Comparison of ENCODE assay signal across 8 mouse cellular contexts in genomic region chr1:184825093-184825492, GRCm38 (mm10). TPM values are rescaled to one million over a fixed set of nuclear protein-coding genes. Genes with fewer than 3 reads are reported as not detected.
A peak's percentile ranks its signal among the peaks of the same experiment; 100 is the strongest.
DNase-seq lines count a peak whose midpoint lies in the region; ATAC-seq and TF ChIP-seq lines count a peak whose summit lies in the region.

No protein-coding gene starts in this region.

- H3K9me3 ChIP-seq in forebrain, embryonic 12.5 days = no peaks in the 10 kb centered on the region

- peak; percentile 31; the same call in 1 of the 2 replicates for TF ChIP-seq CTCF in cerebellum, adult 2 months (IDR thresholded peaks at IDR 0.05; ENCODE audit: borderline replicate concordance, insufficient read depth, low read depth, low read length)
- TF ChIP-seq CTCF in thymus, adult 2 months (IDR thresholded peaks at IDR 0.05; ENCODE audit: borderline replicate concordance, control insufficient read depth, extremely low read depth, insufficient read depth, low read length, poor library complexity) = no peak

- TF ChIP-seq POLR2A in cerebellum, adult 2 months (IDR thresholded peaks at IDR 0.05; ENCODE audit: borderline replicate concordance, insufficient read depth, low read length) = no peak
- TF ChIP-seq POLR2A in thymus, adult 2 months (IDR thresholded peaks at IDR 0.05; ENCODE audit: control insufficient read depth, extremely low read depth, insufficient read depth, low read length, poor library complexity) = no peak

- H3K4me3 ChIP-seq in cerebellum, adult 2 months (replicated peaks; ENCODE audit: insufficient read depth, low read depth, low read length) = no peak overlapping the region
- no peak overlapping the region for H3K4me3 ChIP-seq in thymus, adult 2 months (ENCODE audit: control insufficient read depth, insufficient read depth, low read length)
- no peak overlapping the region for H3K4me3 ChIP-seq in forebrain, embryonic 12.5 days (replicated peaks)

- 23% methylated on average over 11 of the region's 11 CpGs for WGBS in cerebellum, adult 2 months
- WGBS in thymus, adult 2 months = 43% methylated on average over 11 of the region's 11 CpGs
- WGBS in forebrain, embryonic 12.5 days = 24% methylated on average over 11 of the region's 11 CpGs

- H3K36me3 ChIP-seq in thymus, adult 2 months (ENCODE audit: control insufficient read depth, insufficient read depth, low read length) = peaks cover 8% of the 10 kb centered on the region
- H3K36me3 ChIP-seq in forebrain, embryonic 12.5 days (replicated peaks) = peaks cover 8% of the 10 kb centered on the region
- H3K36me3 ChIP-seq in splenic B cell, adult 2 months (ENCODE audit: control insufficient read depth, insufficient read depth, low read length, poor library complexity, severe bottlenecking) = peaks cover 8% of the 10 kb centered on the region

- no peak overlapping the region for H3K9ac ChIP-seq in forebrain, embryonic 12.5 days

- no peak overlapping the region for H3K27ac ChIP-seq in cerebellum, adult 2 months (ENCODE audit: insufficient read depth, low read length)
- no peak overlapping the region for H3K27ac ChIP-seq in thymus, adult 2 months (ENCODE audit: control insufficient read depth, insufficient read depth, low read length)
- H3K27ac ChIP-seq in forebrain, embryonic 12.5 days = no peak overlapping the region

- no peaks in the 10 kb centered on the region for H3K4me1 ChIP-seq in cerebellum, adult 2 months (ENCODE audit: control insufficient read depth, insufficient read depth, low read length)
- H3K4me1 ChIP-seq in thymus, adult 2 months (replicated peaks; ENCODE audit: control insufficient read depth, insufficient read depth, low read length) = 0 out of 2 replicates have a peak, but pooled peaks cover 2% of the 10 kb centered on the region
- H3K4me1 ChIP-seq in forebrain, embryonic 12.5 days = peaks cover 14% of the 10 kb centered on the region; the same call in 1 of the 2 replicates

- H3K27me3 ChIP-seq in cerebellum, adult 2 months (ENCODE audit: control insufficient read depth, insufficient read depth, low read length) = no peaks in the 10 kb centered on the region
- no peaks in the 10 kb centered on the region for H3K27me3 ChIP-seq in thymus, adult 2 months (ENCODE audit: control insufficient read depth, insufficient read depth, low read length)
- no peaks in the 10 kb centered on the region for H3K27me3 ChIP-seq in forebrain, embryonic 12.5 days
- no peaks in the 10 kb centered on the region for H3K27me3 ChIP-seq in splenic B cell, adult 2 months (ENCODE audit: control insufficient read depth, insufficient read depth, low read length, poor library complexity, severe bottlenecking)

- peak; percentile 54 for ATAC-seq in forebrain, embryonic 12.5 days (ENCODE audit: low FRiP score)
- ATAC-seq in inflammation-experienced regulatory T-cells, adult 6 months = peak; percentile 51

- no peak for DNase-seq in cerebellum, adult 2 months
- no peak for DNase-seq in cerebellum, adult 8-10 months
- peak; percentile 34 for DNase-seq in thymus, postnatal 14 days
- no peak for DNase-seq in thymus, adult 2 months
- DNase-seq in lung, postnatal 14 days = peak; percentile 62
- DNase-seq in splenic B cell, adult 2 months (ENCODE audit: low read depth, low spot score) = peak; percentile 55

- 0 out of 2 replicates have a peak overlapping the region, but pooled peaks have one; percentile 3 for H3K4me2 ChIP-seq in forebrain, embryonic 12.5 days

RNA-seq across cellular contexts. Expression of gene Marc1, which starts 14.0 kb away (rescaled TPM):
- polyA plus RNA-seq in cerebellum, adult 2 months (2012; rRNA removed) = 0.16 TPM in 1 of 2 replicates, not detected in the other
- polyA plus RNA-seq in thymus, adult 2 months (2012; rRNA removed) = 5.2 and 6.2 TPM in 2 replicates
- polyA plus RNA-seq in forebrain, embryonic 12.5 days (2016; fragmentation: Nextera tagmentation; extraction: Ambion mirVana) = 0.11 TPM in 1 of 2 replicates, not detected in the other
- polyA plus RNA-seq in inflammation-experienced regulatory T-cells, adult 6 months (2017; shearing (Covaris generic)) = not detected

RNA-seq across cellular contexts. Expression of gene Marc2, which starts 21.2 kb away (rescaled TPM):
- 64.9 and 76.3 TPM in 2 replicates for polyA plus RNA-seq in cerebellum, adult 2 months (2012; rRNA removed)
- polyA plus RNA-seq in thymus, adult 2 months (2012; rRNA removed) = 76.3 and 87.6 TPM in 2 replicates
- polyA plus RNA-seq in forebrain, embryonic 12.5 days (2016; fragmentation: Nextera tagmentation; extraction: Ambion mirVana) = 89.0 and 98.1 TPM in 2 replicates
- 10 to 100 TPM; 22.0 to 38.0 (median 29.2) TPM for polyA plus RNA-seq in inflammation-experienced regulatory T-cells, adult 6 months (2017; shearing (Covaris generic))

RNA-seq across cellular contexts. Expression of gene C130074G19Rik, which starts 57.9 kb away (rescaled TPM):
- 6.0 and 7.4 TPM in 2 replicates for polyA plus RNA-seq in cerebellum, adult 2 months (2012; rRNA removed)
- 3.2 and 3.7 TPM in 2 replicates for polyA plus RNA-seq in thymus, adult 2 months (2012; rRNA removed)
- 0.74 and 0.91 TPM in 2 replicates for polyA plus RNA-seq in forebrain, embryonic 12.5 days (2016; fragmentation: Nextera tagmentation; extraction: Ambion mirVana)
- polyA plus RNA-seq in inflammation-experienced regulatory T-cells, adult 6 months (2017; shearing (Covaris generic)) = not detected

Comparison
In these comparisons a context has a peak if more than half of its experiments do, and no peak if none do; other contexts are left out.
1. DNase-seq: peak in thymus, postnatal 14 days (single experiment), lung, postnatal 14 days (single experiment) and splenic B cell, adult 2 months (single experiment); none in cerebellum, adult 2 months (0 of 2), cerebellum, adult 8-10 months (single experiment) and thymus, adult 2 months (single experiment).